Mouse (Mus musculus): ENCODE measurements around the gene Calm4. TPM values are rescaled to one million over a fixed set of nuclear protein-coding genes. Genes with fewer than 3 reads are reported as not detected.
"Not testable (repeated sequence)": the region's sequence is repeated elsewhere in the genome, so short reads cannot be mapped to it uniquely, and the experiment has no call there.

Gene Calm4
- 6.2 TPM in 1 of 2 replicates, not detected in the other for polyA plus RNA-seq (2015; fragmentation: Nextera tagmentation; extraction: Ambion mirVana)

DNA sequence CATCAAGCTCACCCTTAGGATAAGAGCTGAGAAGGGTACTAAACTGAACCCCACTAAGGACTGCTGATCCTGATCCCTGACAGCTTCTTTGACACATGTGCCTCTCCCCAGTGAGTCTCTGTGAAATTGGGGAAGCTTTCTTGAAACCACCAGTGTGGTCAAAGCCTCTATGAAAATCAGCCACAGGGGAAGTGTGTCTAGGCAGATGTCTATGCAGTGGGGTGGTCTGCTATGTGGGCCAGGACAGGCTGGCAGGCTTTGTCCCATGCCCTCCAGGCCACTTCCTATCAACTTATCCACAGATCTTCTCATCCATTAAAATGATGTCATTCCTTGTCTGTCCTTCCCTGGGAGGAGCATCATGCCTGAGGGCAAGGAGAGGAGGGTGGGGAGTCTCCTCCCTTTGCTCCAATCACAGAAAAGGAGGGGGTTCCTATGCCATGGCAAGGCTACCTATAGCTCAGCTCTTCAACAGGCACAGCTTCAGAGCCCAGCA is at the start of gene Calm4:
TSS of gene Calm4 (plus strand) at position 446 of the 496 bp plus-strand sequence.
- H3K4me3 ChIP-seq (ENCODE audit: low read length); ATAC-seq (ENCODE audit: low read depth); H3K4me2 ChIP-seq (ENCODE audit: low read depth, low read length); H3K36me3 ChIP-seq (ENCODE audit: control insufficient read depth, insufficient read depth, low read length); H3K27ac ChIP-seq (ENCODE audit: low read length); H3K9me3 ChIP-seq (ENCODE audit: control insufficient read depth, low read length); H3K9ac ChIP-seq (ENCODE audit: low read length); H3K27me3 ChIP-seq (ENCODE audit: control insufficient read depth, insufficient read depth, low read depth, low read length); H3K4me1 ChIP-seq (replicated peaks; ENCODE audit: control insufficient read depth, insufficient read depth, low read length): not testable (repeated sequence)

DNA sequence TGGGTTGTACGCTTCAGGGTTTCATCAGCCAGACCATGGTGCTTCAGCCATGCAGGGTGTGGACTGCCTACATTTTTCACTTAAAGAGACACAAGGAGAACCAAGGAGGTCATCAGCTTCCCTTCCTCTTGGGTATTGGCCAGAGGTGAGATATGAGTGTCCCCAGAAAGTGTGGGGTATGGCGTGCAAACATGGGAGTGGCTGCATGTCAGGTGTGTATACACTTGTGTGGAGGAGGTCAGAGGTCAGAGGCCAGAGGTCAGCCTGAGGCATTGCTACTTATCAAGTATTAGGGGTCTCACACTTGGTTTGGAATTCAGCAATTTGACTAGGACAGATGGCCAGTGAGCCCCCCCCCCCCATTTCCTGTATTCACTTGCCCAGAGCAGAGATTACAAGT is 49.0 kb upstream of the Calm4 start:
- no peak overlapping the region for H3K27ac ChIP-seq (ENCODE audit: low read length)

DNA sequence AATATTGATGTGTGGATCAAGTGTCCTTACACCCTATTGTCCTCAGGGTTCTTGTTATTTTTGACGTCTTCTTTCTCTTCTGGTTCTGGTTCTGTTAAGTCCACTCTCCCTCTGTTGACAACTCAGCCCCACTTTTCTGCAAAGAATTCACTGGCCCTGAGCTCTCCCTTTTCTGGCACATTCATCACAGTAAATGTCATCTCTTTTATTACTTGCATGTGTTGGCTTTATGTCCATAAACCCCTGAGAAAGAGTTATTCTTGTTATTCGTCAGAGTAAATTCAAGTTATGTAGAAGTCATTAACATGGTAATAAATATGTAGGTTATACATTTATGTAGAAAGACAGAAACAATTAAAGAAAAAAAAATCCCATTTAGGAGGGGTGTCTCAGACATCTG is 48.0 kb upstream of the Calm4 start:
- no peaks in the 10 kb centered on the region for H3K27me3 ChIP-seq (ENCODE audit: control insufficient read depth, insufficient read depth, low read depth, low read length)
- H3K4me2 ChIP-seq (ENCODE audit: low read depth, low read length), result no peak overlapping the region
- H3K9ac ChIP-seq (ENCODE audit: low read length), result no peak overlapping the region
- H3K36me3 ChIP-seq (ENCODE audit: control insufficient read depth, insufficient read depth, low read length), result no peaks in the 10 kb centered on the region
- no peak overlapping the region for H3K4me3 ChIP-seq (ENCODE audit: low read length)
- ATAC-seq (ENCODE audit: low read depth), result no peak
- H3K27ac ChIP-seq (ENCODE audit: low read length), result no peak overlapping the region
- no peaks in the 10 kb centered on the region for H3K9me3 ChIP-seq (ENCODE audit: control insufficient read depth, low read length)
- 71% methylated on average over 2 of the region's 2 CpGs for WGBS
- H3K4me1 ChIP-seq (replicated peaks; ENCODE audit: control insufficient read depth, insufficient read depth, low read length), result peaks cover 7% of the 10 kb centered on the region; the same call in 1 of the 2 replicates

More for the DNA sequence above, 49.0 kb upstream of the Calm4 start:
- Histone ChIP-seq H3K4me3 (ENCODE audit: low read length) (no peak overlapping the region), H3K27me3 (ENCODE audit: control insufficient read depth, insufficient read depth, low read depth, low read length) (no peaks in the 10 kb centered on the region), H3K9me3 (ENCODE audit: control insufficient read depth, low read length) (no peaks in the 10 kb centered on the region), H3K9ac (ENCODE audit: low read length) (no peak overlapping the region), H3K36me3 (ENCODE audit: control insufficient read depth, insufficient read depth, low read length) (no peaks in the 10 kb centered on the region), H3K4me2 (ENCODE audit: low read depth, low read length) (no peak overlapping the region), H3K4me1 (replicated peaks; ENCODE audit: control insufficient read depth, insufficient read depth, low read length) (peaks cover 7% of the 10 kb centered on the region; the same call in 1 of the 2 replicates)
- ATAC-seq (ENCODE audit: low read depth), result no peak
- 72% methylated on average over 2 of the region's 2 CpGs for WGBS

DNA sequence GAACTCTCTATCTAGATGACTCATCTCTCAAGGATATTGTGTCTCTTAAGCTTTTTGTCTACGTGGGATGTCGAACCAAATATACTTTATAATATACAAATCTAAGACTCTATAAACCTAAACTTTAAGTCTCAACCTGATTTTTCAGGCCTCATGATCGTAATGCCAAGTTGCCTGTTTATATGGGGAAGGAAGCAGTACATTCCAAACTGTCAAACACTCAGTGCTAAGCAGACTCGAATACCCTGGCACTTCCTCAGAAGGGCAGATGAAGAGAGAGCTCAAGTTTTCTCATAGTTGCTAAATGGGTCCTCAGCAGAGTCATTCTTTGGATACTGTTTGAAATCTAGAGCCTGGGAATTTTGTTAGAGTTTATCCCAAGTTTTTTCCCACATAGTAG is 40.9 kb upstream of the Calm4 start:
- 48% methylated on average over 4 of the region's 4 CpGs for WGBS
- Histone ChIP-seq H3K9ac (ENCODE audit: low read length) (no peak overlapping the region), H3K27me3 (ENCODE audit: control insufficient read depth, insufficient read depth, low read depth, low read length) (no peaks in the 10 kb centered on the region), H3K4me2 (ENCODE audit: low read depth, low read length) (no peak overlapping the region), H3K4me3 (ENCODE audit: low read length) (no peak overlapping the region), H3K27ac (ENCODE audit: low read length) (peak overlapping the region; percentile 62; the same call in 1 of the 2 replicates), H3K4me1 (replicated peaks; ENCODE audit: control insufficient read depth, insufficient read depth, low read length) (peaks cover 19% of the 10 kb centered on the region), H3K9me3 (ENCODE audit: control insufficient read depth, low read length) (no peaks in the 10 kb centered on the region), H3K36me3 (ENCODE audit: control insufficient read depth, insufficient read depth, low read length) (no peaks in the 10 kb centered on the region)
- peak; percentile 55 for ATAC-seq (ENCODE audit: low read depth)

DNA sequence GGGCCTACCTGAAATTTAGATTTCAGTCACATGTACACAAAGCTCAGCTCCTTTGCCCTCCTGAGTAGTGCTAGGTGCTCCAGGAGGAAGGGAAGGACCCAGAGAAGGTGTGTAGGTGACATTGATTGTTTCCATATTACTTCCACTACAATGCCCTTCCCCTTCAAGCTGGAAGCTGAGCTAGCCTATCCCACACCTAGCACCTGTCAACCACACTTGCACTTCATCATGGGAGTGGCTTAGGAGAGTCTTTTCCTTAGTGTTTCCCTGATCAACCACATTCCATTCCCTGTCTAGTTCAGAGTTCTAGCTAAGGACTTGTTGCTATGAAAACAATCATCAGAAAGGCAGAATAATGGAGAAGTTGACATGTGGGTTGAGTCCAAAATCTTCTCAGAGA is 38.8 kb upstream of the Calm4 start:
- ATAC-seq (ENCODE audit: low read depth), result peak; percentile 65
- H3K36me3 ChIP-seq (ENCODE audit: control insufficient read depth, insufficient read depth, low read length), result no peaks in the 10 kb centered on the region
- H3K9me3 ChIP-seq (ENCODE audit: control insufficient read depth, low read length), result no peaks in the 10 kb centered on the region
- peaks cover 15% of the 10 kb centered on the region for H3K4me1 ChIP-seq (replicated peaks; ENCODE audit: control insufficient read depth, insufficient read depth, low read length)
- H3K4me2 ChIP-seq (ENCODE audit: low read depth, low read length), result no peak overlapping the region
- no peak overlapping the region for H3K9ac ChIP-seq (ENCODE audit: low read length)
- H3K27me3 ChIP-seq (ENCODE audit: control insufficient read depth, insufficient read depth, low read depth, low read length), result no peaks in the 10 kb centered on the region
- no peak overlapping the region for H3K4me3 ChIP-seq (ENCODE audit: low read length)
- peak overlapping the region; percentile 30; the same call in 1 of the 2 replicates for H3K27ac ChIP-seq (ENCODE audit: low read length)

DNA sequence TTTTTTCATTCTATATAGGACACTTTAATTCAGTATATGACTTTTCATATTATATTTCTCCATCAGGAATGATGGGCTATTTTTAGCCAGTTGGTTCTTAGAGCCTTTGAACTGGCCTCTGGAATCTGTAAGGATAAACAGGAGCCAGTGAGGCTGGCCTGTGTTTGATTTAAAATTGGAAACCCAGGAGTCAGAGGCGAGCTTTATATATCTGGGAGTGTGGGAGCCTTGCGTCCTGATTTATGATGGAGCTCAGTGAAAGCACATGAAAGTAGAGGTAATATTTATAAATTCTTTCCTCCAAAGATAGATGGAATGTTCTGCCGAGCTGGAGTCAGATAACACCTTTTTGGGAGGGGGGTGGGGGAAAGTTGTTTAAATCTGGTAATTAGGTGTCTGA is 38.2 kb upstream of the Calm4 start:
- Histone ChIP-seq H3K36me3 (ENCODE audit: control insufficient read depth, insufficient read depth, low read length) (no peaks in the 10 kb centered on the region), H3K4me3 (ENCODE audit: low read length) (no peak overlapping the region), H3K9me3 (ENCODE audit: control insufficient read depth, low read length) (no peaks in the 10 kb centered on the region), H3K4me1 (replicated peaks; ENCODE audit: control insufficient read depth, insufficient read depth, low read length) (peaks cover 15% of the 10 kb centered on the region), H3K27me3 (ENCODE audit: control insufficient read depth, insufficient read depth, low read depth, low read length) (no peaks in the 10 kb centered on the region), H3K4me2 (ENCODE audit: low read depth, low read length) (no peak overlapping the region), H3K9ac (ENCODE audit: low read length) (no peak overlapping the region), H3K27ac (ENCODE audit: low read length) (no peak overlapping the region)
- no peak for ATAC-seq (ENCODE audit: low read depth)
- 10% methylated on average over 3 of the region's 3 CpGs for WGBS

DNA sequence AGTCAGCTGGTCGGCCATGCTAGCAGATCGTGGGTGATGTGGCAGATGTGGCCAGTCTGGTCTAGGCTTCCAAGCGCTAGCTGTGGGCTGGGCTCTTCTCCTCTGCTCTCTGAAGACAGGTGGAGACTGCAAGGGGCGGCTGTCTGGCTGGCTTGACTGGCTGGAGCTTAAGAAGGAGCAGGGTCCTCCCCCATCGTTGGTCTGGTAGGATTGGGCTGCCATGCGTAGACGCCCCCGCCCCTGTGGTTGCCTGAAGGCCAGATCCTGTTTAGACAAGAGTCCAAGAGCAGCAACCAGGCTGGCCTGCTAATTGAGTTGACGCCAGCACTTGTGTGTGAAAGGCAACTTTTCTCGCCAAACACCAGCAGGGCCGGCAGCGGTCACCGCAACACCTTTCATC is 33.4 kb upstream of the Calm4 start, which contains the start of gene Calml3:
TSS of gene Calml3 (minus strand) at position 131 of the 400 bp plus-strand sequence.
- Histone ChIP-seq H3K9me3 (ENCODE audit: control insufficient read depth, low read length) (no peaks in the 10 kb centered on the region), H3K4me2 (ENCODE audit: low read depth, low read length) (no peak within 1 kb of the TSS), H3K4me3 (ENCODE audit: low read length) (no peak within 1 kb of the TSS), H3K27ac (ENCODE audit: low read length) (peak within 1 kb of the TSS; percentile 43), H3K9ac (ENCODE audit: low read length) (no peak within 1 kb of the TSS), H3K36me3 (ENCODE audit: control insufficient read depth, insufficient read depth, low read length) (no peaks in the 10 kb centered on the region), H3K4me1 (replicated peaks; ENCODE audit: control insufficient read depth, insufficient read depth, low read length) (peaks cover 17% of the 10 kb centered on the region), H3K27me3 (ENCODE audit: control insufficient read depth, insufficient read depth, low read depth, low read length) (no peaks in the 10 kb centered on the region)
- WGBS, result 80% methylated on average over 13 of the region's 13 CpGs
- no peak for ATAC-seq (ENCODE audit: low read depth)

DNA sequence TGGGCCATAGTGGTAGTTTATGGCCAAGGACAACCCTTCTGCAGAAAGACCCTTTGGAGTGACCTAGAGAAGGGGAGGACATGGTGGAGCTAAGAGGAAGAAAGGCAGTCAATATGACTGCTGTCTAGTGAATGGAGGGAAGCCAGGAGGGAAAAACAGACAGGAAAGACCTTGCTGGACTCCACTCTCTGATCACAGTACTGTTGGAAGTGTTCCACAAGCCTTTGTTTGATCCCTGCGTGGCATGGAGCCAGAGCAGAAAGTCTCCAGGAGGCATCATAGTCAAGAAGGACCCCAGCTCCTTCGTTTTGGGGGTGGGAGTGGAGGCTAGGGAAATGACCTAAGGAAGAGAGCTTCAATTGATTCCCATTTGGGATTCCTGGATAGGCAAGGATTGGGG is 32.4 kb upstream of the Calm4 start:
- Histone ChIP-seq H3K4me3 (ENCODE audit: low read length) (no peak overlapping the region), H3K9me3 (ENCODE audit: control insufficient read depth, low read length) (no peaks in the 10 kb centered on the region), H3K4me2 (ENCODE audit: low read depth, low read length) (no peak overlapping the region), H3K27ac (ENCODE audit: low read length) (peak overlapping the region; percentile 43), H3K36me3 (ENCODE audit: control insufficient read depth, insufficient read depth, low read length) (no peaks in the 10 kb centered on the region), H3K4me1 (replicated peaks; ENCODE audit: control insufficient read depth, insufficient read depth, low read length) (peaks cover 12% of the 10 kb centered on the region), H3K9ac (ENCODE audit: low read length) (no peak overlapping the region), H3K27me3 (ENCODE audit: control insufficient read depth, insufficient read depth, low read depth, low read length) (no peaks in the 10 kb centered on the region)
- no peak for ATAC-seq (ENCODE audit: low read depth)
- 28% methylated on average over 2 of the region's 2 CpGs for WGBS

DNA sequence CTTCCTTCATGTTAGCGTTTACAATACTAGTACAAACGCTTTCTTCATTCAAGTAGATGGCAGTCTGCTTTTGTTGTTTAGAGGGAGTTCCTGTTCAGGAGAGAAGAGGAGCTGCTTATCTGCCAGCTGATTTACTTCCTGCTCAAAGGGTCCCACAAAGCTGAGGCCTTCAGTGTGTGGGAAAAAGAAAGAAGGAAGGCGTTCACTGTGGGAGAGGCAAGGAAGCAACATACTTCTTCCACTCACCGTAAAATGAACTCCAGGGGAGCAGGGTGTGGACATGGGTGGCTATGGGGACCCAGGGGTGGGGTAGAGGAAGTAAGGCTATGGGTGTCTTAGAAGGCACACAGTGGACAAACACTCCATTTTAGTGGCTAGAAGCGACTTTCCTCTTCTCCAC is 31.9 kb upstream of the Calm4 start:
- peak; percentile 51; the same call in 1 of the 2 replicates for ATAC-seq (ENCODE audit: low read depth)
- no peaks in the 10 kb centered on the region for H3K9me3 ChIP-seq (ENCODE audit: control insufficient read depth, low read length)
- H3K9ac ChIP-seq (ENCODE audit: low read length), result no peak overlapping the region
- no peaks in the 10 kb centered on the region for H3K27me3 ChIP-seq (ENCODE audit: control insufficient read depth, insufficient read depth, low read depth, low read length)
- H3K27ac ChIP-seq (ENCODE audit: low read length), result peak overlapping the region; percentile 43
- WGBS, result 52% methylated on average over 5 of the region's 5 CpGs
- no peak overlapping the region for H3K4me2 ChIP-seq (ENCODE audit: low read depth, low read length)
- H3K4me1 ChIP-seq (replicated peaks; ENCODE audit: control insufficient read depth, insufficient read depth, low read length), result peaks cover 12% of the 10 kb centered on the region
- no peak overlapping the region for H3K4me3 ChIP-seq (ENCODE audit: low read length)
- H3K36me3 ChIP-seq (ENCODE audit: control insufficient read depth, insufficient read depth, low read length), result no peaks in the 10 kb centered on the region
